Mouse (Mus musculus): ENCODE results near the gene Spint1. TPM values are rescaled to one million over a fixed set of nuclear protein-coding genes. Genes with fewer than 3 reads are reported as not detected.

Spint1 gene
- total RNA-seq, 2 experiments from 2014 or later: 0.96 to 1.2 TPM

DNA sequence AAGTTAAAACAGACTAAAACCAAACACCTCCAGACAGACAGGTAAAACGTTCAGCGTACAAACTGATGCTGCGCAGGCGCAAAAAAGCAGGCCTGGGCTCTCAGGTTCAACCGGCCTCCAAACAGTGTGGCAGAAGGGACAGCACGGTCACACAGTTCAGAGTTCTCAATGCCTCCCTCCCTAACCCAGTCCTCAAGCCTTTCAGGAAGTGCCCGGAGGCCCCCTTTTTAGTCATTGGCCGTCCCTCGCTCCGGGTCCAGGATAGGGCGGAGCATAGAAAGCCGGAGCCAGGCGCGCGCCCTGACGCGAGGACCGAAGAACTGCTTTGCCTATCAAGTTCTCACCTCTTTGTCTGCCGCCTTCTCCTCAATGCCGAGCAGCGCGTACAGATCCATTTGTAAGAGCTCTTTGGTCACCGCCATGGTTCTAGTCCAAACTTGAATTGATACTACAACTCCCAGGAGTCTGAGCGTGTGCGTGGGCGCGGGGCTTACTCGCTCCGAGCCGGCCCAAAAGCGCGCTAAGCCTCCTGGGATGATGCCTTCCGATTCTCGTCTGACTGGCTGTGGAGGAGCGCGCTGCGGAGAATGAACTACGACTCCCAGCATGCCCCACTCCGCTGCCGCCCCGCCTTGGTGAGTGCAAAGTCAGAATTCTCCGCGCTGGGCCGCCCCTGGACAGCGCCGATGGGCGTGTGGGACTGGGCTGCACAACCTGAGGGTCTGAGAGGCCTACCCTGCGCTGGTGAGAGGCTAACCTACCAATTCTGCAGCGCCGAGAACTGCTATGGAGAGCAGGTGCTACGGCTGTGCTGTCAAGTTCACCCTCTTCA lies 28.6 kb upstream of the Spint1 start, which contains the start of the genes Zfyve19 and Dnajc17:
TSS of gene Zfyve19 (plus strand) at position 274 of the 832 bp plus-strand sequence.
TSS of gene Dnajc17 (minus strand) at position 452 of the 832 bp plus-strand sequence.
- peak; percentile 96 to 97 for DNase-seq (ENCODE audit: extremely low spot score in 1 of 2, low spot score in 2 of 2)
- intact Hi-C loops (cut with DNase I): loop anchor here (2.0 kb wide), 1 partner anchor 80 kb away; the partner anchor contains the start of gene Vps18
- peak within 1 kb of the TSS; percentile 89 for H3K27ac ChIP-seq
- TF ChIP-seq CTCF (IDR thresholded peaks at IDR 0.05): no peak
- H3K4me3 ChIP-seq: peak within 1 kb of the TSS; percentile 72

DNA sequence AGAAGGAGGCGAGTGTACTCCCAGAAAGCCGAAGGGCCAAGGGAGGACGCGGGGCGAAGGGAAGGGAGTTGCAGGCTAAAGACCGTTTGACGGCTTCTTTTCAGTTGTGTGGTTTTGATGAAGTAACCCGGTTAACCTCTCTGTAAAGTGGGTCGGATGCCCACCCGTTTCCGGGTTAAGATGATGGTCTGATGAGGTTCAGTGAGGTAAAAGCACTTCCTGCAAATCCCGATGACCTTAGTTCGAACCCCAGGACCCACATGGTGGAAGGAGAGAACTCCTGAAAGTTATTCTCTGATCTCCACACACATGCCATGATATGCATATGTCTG lies 28.0 kb upstream of the Spint1 start:
- TF ChIP-seq CTCF (IDR thresholded peaks at IDR 0.05): no peak
- intact Hi-C loops (cut with DNase I): loop anchor here (2.0 kb wide), 1 partner anchor 80 kb away; the partner anchor contains the start of gene Vps18
- no peak for DNase-seq (ENCODE audit: extremely low spot score in 1 of 2, low spot score in 2 of 2)
- Histone ChIP-seq H3K27ac (peak overlapping the region; percentile 85), H3K4me3 (peak overlapping the region; percentile 72)

DNA sequence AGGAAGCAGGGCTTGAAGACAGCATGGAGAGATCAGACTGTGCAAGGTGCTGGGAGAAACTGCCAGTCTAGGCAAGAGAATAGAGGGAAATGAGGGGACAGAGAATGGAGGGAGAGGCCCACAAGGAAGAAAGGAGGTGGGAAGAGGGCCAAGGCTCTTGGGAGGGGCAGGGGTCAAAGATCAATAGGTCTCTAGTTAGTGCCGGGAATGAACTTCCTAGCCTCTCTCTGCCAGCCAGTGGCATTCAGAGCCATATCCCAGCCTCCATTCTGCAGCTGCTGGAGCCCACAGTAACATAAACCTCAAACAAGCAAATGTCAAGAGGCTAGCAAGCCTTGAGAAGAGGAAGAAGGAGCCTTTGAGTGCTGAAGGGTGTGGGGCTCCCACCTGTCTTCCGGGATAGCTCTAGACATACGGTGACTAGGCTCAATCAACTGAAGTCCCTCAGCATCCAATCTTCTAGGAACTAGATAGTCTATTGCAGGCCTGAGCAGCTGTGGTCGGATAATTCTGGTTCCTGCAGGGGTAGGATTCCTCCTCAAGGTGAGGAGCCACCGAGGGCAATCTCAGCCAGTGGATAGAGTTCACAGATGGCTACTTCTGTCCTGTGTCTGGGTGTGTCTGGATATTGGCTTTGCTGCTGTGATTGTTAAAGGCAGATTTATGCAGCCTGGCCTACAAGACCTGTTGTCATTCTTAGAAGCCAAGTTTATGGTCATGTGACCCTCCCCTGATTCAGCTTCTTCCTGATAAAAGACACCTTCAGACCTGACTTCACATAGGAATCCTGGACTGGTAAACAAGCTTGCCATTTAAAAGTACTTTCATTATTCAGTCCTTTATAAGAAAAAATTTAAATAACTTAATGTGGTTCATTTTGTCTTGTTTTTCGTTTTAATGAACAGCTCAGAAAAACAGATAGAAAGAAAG lies 7.1 kb upstream of the Spint1 start, which contains the start of gene Ppp1r14d:
TSS of gene Ppp1r14d (minus strand) at position 132 of the 930 bp plus-strand sequence.
- Histone ChIP-seq H3K27ac (no peak within 1 kb of the TSS), H3K4me3 (no peak within 1 kb of the TSS)
- DNase-seq (ENCODE audit: extremely low spot score in 1 of 2, low spot score in 2 of 2): no peak
- intact Hi-C loops (cut with DNase I): no loop called here
- no peak for TF ChIP-seq CTCF (IDR thresholded peaks at IDR 0.05)

DNA sequence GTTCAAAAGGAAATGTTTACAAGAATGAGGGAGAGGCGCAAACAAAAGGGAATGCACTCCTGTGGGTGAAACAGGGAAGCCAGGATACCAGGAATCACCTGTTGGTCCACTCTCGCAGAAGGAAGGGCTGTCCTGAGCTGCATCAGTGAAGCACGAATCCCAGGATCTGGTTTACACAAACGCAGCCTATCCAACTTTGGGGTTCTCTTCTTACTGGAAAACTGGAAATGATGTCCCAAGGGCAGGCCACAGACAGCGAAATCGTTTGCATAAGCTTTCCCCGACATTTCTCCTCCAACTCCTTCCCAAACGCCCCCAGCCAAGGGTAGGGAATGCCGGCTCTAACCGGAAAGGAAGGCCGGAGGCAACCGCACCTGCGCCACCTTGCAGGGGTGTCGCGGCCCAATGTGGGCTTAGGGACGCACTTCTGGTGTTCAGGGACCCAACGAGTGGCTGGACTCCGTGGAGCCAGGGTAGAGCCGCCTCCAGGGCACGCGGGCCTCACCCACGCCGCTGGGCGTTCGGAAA lies 416 bp upstream of the Spint1 start:
- intact Hi-C loops (cut with DNase I): no loop called here
- DNase-seq (ENCODE audit: extremely low spot score in 1 of 2, low spot score in 2 of 2): no peak
- no peak for TF ChIP-seq CTCF (IDR thresholded peaks at IDR 0.05)
- no peak overlapping the region for H3K27ac ChIP-seq
- H3K4me3 ChIP-seq: peak overlapping the region; percentile 34

DNA sequence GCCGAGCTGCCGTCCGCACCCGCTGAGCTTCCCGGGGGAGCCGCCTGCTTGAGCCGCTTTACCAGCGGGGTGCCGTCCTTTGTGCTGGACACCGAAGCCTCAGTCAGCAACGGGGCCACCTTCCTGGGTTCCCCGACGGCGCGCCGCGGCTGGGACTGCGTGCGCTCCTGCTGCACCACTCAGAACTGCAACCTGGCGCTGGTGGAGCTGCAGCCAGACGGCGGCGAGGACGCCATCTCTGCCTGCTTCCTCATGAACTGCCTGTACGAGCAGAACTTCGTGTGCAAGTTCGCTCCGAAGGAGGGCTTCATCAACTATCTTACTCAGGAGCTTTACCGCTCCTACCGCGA lies 684 bp downstream of the Spint1 start:
- no peak overlapping the region for H3K27ac ChIP-seq
- intact Hi-C loops (cut with DNase I): no loop called here
- no peak for TF ChIP-seq CTCF (IDR thresholded peaks at IDR 0.05)
- DNase-seq (ENCODE audit: extremely low spot score in 1 of 2, low spot score in 2 of 2): no peak
- H3K4me3 ChIP-seq: no peak overlapping the region; the same call in 1 of the 2 replicates

DNA sequence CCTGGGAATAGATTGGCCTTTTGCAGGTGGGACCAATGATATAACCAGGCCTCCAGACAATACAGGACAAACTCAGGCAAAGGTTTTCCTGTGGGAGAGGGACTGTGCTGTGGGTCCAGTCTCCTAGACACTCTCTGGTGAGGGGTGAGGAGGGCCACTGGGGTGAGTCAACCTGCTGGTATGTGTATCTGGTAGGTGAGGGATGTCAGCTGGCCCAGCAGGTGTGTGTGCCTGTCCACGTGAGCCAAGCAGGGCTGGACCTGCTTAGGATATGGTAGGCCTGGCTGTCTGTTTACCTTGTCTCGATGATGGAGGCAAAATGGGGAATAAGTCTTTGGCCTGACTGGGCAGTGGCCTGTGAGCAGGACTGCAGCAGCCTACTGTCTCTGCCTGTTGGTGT lies 1.5 kb downstream of the Spint1 start:
- no peak overlapping the region for H3K4me3 ChIP-seq
- DNase-seq (ENCODE audit: extremely low spot score in 1 of 2, low spot score in 2 of 2): no peak
- no peak for TF ChIP-seq CTCF (IDR thresholded peaks at IDR 0.05)
- intact Hi-C loops (cut with DNase I): no loop called here
- no peak overlapping the region for H3K27ac ChIP-seq

DNA sequence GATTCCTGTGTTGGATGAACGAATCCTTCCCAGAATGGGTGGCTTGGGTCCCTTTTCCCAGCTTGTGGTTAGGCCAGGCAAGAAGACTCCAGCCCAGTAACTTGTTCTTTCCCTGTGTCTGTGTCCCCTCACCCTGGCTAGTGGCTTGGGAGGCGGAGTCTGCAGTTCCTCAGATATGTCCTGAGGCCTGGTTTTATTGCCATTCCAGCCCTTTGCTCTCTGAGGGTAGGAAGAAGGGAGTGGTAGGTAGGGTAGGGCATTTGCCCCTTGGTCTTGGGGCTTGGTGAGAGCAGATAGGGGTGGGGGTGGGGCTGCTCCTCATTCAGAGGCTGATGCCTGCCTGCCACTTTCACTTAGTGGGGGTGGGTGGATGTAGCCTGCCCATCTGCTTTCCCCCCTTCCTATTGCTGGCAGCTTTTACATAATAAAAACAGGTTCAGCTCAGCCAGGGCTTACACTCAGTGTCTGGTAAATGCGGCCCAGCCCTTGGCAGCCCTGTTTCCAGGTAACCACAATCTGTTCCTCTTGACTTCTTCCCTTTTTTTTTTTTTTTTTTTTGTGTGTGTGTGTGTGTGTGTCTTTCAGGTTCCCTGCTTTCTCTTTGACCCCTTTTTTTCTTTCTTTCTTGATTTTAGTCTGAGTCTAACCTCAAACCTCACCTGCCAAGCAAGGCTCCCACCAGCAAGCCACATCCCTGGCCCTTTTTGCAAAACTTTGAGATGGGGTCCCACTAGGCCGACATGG lies 3.1 kb downstream of the Spint1 start:
- DNase-seq (ENCODE audit: extremely low spot score in 1 of 2, low spot score in 2 of 2): no peak
- intact Hi-C loops (cut with DNase I): no loop called here
- no peak overlapping the region for H3K27ac ChIP-seq
- no peak for TF ChIP-seq CTCF (IDR thresholded peaks at IDR 0.05)
- no peak overlapping the region for H3K4me3 ChIP-seq

DNA sequence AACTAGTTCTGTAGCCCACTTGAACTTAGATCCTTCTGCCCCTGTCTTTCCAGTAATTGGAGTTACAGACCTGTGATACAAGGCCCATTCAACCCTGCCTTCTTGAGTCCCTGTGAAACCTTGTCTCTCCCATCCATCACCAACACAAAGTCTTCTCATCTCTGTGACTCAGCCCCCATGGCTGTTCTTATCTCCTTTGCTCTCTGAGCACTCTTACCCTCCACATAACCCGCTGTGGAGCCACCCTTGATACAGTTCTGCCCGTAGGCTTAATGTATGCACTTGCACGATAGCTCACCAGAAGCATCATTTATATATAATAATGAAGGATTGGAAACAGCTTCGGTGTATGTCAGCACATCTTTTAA lies 3.6 kb downstream of the Spint1 start:
- TF ChIP-seq CTCF (IDR thresholded peaks at IDR 0.05): no peak
- Histone ChIP-seq H3K4me3 (no peak overlapping the region), H3K27ac (no peak overlapping the region)
- DNase-seq (ENCODE audit: extremely low spot score in 1 of 2, low spot score in 2 of 2): no peak
- intact Hi-C loops (cut with DNase I): no loop called here

DNA sequence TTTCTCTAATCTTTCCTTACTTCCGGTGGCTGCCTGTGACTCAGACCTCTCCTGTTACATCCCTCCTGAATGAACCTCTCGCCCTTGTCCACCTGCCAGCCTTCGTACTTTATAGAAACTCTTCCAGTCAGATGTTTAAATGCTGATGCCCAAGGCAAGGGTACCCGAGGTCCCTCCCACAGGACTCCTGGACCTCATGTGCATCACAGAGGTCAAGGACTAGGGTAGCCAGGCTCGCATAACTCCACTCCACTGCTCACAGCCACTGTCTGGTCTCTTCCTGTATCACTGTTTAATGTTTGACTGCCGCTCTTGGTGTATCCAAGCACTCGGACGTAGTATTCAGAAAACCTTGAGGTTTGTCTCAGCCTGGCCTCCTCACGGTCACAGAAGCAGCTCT lies 5.4 kb downstream of the Spint1 start:
- TF ChIP-seq CTCF (IDR thresholded peaks at IDR 0.05): no peak
- Histone ChIP-seq H3K4me3 (no peak overlapping the region), H3K27ac (no peak overlapping the region)
- no peak for DNase-seq (ENCODE audit: extremely low spot score in 1 of 2, low spot score in 2 of 2)
- intact Hi-C loops (cut with DNase I): no loop called here

DNA sequence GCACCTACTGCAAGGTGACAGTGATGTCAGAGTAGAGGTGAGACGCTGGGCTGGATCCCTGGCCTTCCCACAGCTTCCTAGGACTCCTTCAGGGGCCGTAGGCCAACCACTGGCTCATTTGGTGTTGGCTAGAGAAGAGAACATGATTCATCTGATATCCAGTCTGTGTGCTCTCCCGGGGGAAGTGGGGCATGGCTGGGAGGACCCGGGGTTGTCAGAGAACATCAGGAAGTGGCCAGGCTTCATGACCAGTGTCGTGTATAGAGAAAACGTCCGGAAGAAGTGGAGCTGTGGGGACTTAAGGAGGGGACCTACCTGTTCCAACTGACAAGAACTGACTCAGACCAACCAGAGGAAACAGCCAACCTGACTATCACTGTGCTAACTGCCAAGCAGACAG lies 8.1 kb downstream of the Spint1 start:
- intact Hi-C loops (cut with DNase I): no loop called here
- no peak for DNase-seq (ENCODE audit: extremely low spot score in 1 of 2, low spot score in 2 of 2)
- H3K4me3 ChIP-seq: no peak overlapping the region
- TF ChIP-seq CTCF (IDR thresholded peaks at IDR 0.05): no peak
- no peak overlapping the region for H3K27ac ChIP-seq

DNA sequence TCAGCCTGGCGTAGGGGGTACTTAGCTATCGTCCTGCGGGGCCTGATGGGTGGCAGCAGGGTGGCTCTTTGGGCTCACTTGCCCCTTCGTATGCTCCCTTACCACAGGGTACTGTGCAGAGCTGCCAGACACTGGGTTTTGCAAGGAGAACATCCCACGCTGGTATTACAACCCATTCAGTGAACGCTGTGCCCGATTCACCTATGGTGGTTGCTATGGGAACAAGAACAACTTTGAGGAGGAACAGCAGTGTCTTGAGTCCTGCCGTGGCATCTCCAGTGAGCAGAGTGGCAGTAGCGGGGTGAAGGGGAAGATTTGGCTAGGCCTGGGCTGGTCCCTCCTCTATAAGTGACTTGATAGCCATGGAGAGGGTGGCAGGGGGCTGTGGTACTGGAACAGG lies 10.7 kb downstream of the Spint1 start:
- intact Hi-C loops (cut with DNase I): no loop called here
- H3K4me3 ChIP-seq: no peak overlapping the region
- DNase-seq (ENCODE audit: extremely low spot score in 1 of 2, low spot score in 2 of 2): peak in 1 of 2 experiments; percentile 27
- no peak for TF ChIP-seq CTCF (IDR thresholded peaks at IDR 0.05)
- H3K27ac ChIP-seq: no peak overlapping the region

All from left cerebral cortex, adult 2 months (tissue).